Mouse (Mus musculus): ENCODE data around the gene Plek.

Plek gene

GRCm38 (mm10) chr11:17002739-17003373 is 49.3 kb downstream of the Plek start:
- ATAC-seq (ENCODE audit: insufficient number of reproducible peaks, low FRiP score, low TSS enrichment): no peak

GRCm38 (mm10) chr11:17000353-17001334 is 51.5 kb downstream of the Plek start:
- no peak for ATAC-seq (ENCODE audit: insufficient number of reproducible peaks, low FRiP score, low TSS enrichment)

GRCm38 (mm10) chr11:16999933-17000332 is 52.2 kb downstream of the Plek start:
- no peak for ATAC-seq (ENCODE audit: insufficient number of reproducible peaks, low FRiP score, low TSS enrichment)

- ATAC-seq (ENCODE audit: insufficient number of reproducible peaks, low FRiP score, low TSS enrichment): no peak
Measured at GRCm38 (mm10) chr11:16999387-16999786, 52.8 kb downstream of the Plek start.

GRCm38 (mm10) chr11:16997465-16997864 is 54.7 kb downstream of the Plek start:
- no peak for ATAC-seq (ENCODE audit: insufficient number of reproducible peaks, low FRiP score, low TSS enrichment)

GRCm38 (mm10) chr11:16996818-16997217 is 55.4 kb downstream of the Plek start:
- ATAC-seq (ENCODE audit: insufficient number of reproducible peaks, low FRiP score, low TSS enrichment): no peak

GRCm38 (mm10) chr11:16992880-16993279 is 59.3 kb downstream of the Plek start:
- no peak for ATAC-seq (ENCODE audit: insufficient number of reproducible peaks, low FRiP score, low TSS enrichment)

GRCm38 (mm10) chr11:16989885-16990284 is 62.3 kb downstream of the Plek start:
- no peak for ATAC-seq (ENCODE audit: insufficient number of reproducible peaks, low FRiP score, low TSS enrichment)

GRCm38 (mm10) chr11:16987745-16988328 is 64.3 kb downstream of the Plek start:
- ATAC-seq (ENCODE audit: insufficient number of reproducible peaks, low FRiP score, low TSS enrichment): no peak

GRCm38 (mm10) chr11:16986550-16987187 is 65.5 kb downstream of the Plek start:
- ATAC-seq (ENCODE audit: insufficient number of reproducible peaks, low FRiP score, low TSS enrichment): no peak

GRCm38 (mm10) chr11:16978161-16978707 is 73.9 kb downstream of the Plek start:
- no peak for ATAC-seq (ENCODE audit: insufficient number of reproducible peaks, low FRiP score, low TSS enrichment)

GRCm38 (mm10) chr11:16977611-16978010 is 74.6 kb downstream of the Plek start:
- no peak for ATAC-seq (ENCODE audit: insufficient number of reproducible peaks, low FRiP score, low TSS enrichment)

GRCm38 (mm10) chr11:16976937-16977336 is 75.2 kb downstream of the Plek start:
- no peak for ATAC-seq (ENCODE audit: insufficient number of reproducible peaks, low FRiP score, low TSS enrichment)

- ATAC-seq (ENCODE audit: insufficient number of reproducible peaks, low FRiP score, low TSS enrichment): no peak
Measured at GRCm38 (mm10) chr11:16973086-16973485, 79.1 kb downstream of the Plek start.

GRCm38 (mm10) chr11:16972027-16972426 is 80.2 kb downstream of the Plek start:
- ATAC-seq (ENCODE audit: insufficient number of reproducible peaks, low FRiP score, low TSS enrichment): no peak

GRCm38 (mm10) chr11:16969650-16970049 is 82.5 kb downstream of the Plek start:
- no peak for ATAC-seq (ENCODE audit: insufficient number of reproducible peaks, low FRiP score, low TSS enrichment)

- peak; percentile 58; the same call in 1 of the 2 replicates for ATAC-seq (ENCODE audit: insufficient number of reproducible peaks, low FRiP score, low TSS enrichment)
Measured at GRCm38 (mm10) chr11:16967806-16968205, 84.4 kb downstream of the Plek start.

- ATAC-seq (ENCODE audit: insufficient number of reproducible peaks, low FRiP score, low TSS enrichment): no peak
Measured at GRCm38 (mm10) chr11:16958520-16958919, 93.7 kb downstream of the Plek start.

- no peak for ATAC-seq (ENCODE audit: insufficient number of reproducible peaks, low FRiP score, low TSS enrichment)
Measured at GRCm38 (mm10) chr11:16957030-16957429, 95.2 kb downstream of the Plek start.

- no peak for ATAC-seq (ENCODE audit: insufficient number of reproducible peaks, low FRiP score, low TSS enrichment)
Measured at GRCm38 (mm10) chr11:16956115-16956862, 95.9 kb downstream of the Plek start.
